19 mouse cellular contexts compared by ENCODE assay signal in genomic region chr1:73805156-73805555, GRCm38 (mm10).
DNase-seq lines count a peak whose midpoint lies in the region; ATAC-seq and TF ChIP-seq lines count a peak whose summit lies in the region.
"Had no signal": no experiment of that assay in that cellular context is flagged by ENCODE, and none has a peak within 500 bp of the region (broad histone marks: within the 10 kb centered on the region; RNA-seq: fewer than 3 reads in every experiment).

No protein-coding gene starts in this region.

- no peak overlapping the region for H3K4me3 ChIP-seq in heart, postnatal 0 days (ENCODE audit: low read depth, low read length)
- H3K4me3 ChIP-seq in lung, embryonic 16.5 days (ENCODE audit: low read length) = no peak overlapping the region
- H3K4me3 ChIP-seq in hindbrain, embryonic 12.5 days = no peak overlapping the region
- no peak overlapping the region for H3K4me3 ChIP-seq in intestine, embryonic 16.5 days (ENCODE audit: low read length)
- no peak overlapping the region for H3K4me3 ChIP-seq in forebrain, embryonic 13.5 days
- H3K4me3 ChIP-seq: hindbrain, embryonic 15.5 days; limb, embryonic 12.5 days; megakaryocyte, embryonic 14.5 days; neural tube, embryonic 12.5 days had no signal

- H3K27me3 ChIP-seq in heart, postnatal 0 days (ENCODE audit: control insufficient read depth, insufficient read depth, low read length) = no peaks in the 10 kb centered on the region
- H3K27me3 ChIP-seq in lung, embryonic 16.5 days (ENCODE audit: control insufficient read depth, insufficient read depth, low read depth, low read length) = no peaks in the 10 kb centered on the region
- H3K27me3 ChIP-seq in hindbrain, embryonic 12.5 days = no peaks in the 10 kb centered on the region
- no peaks in the 10 kb centered on the region for H3K27me3 ChIP-seq in intestine, embryonic 16.5 days (replicated peaks; ENCODE audit: control insufficient read depth, insufficient read depth, low read length)
- H3K27me3 ChIP-seq in forebrain, embryonic 13.5 days = no peaks in the 10 kb centered on the region
- H3K27me3 ChIP-seq: hindbrain, embryonic 15.5 days; limb, embryonic 12.5 days; megakaryocyte, embryonic 14.5 days; neural tube, embryonic 12.5 days had no signal

- WGBS in heart, postnatal 0 days = 65% methylated on average over 9 of the region's 9 CpGs
- 64% methylated on average over 9 of the region's 9 CpGs for WGBS in lung, embryonic 16.5 days
- 84% methylated on average over 9 of the region's 9 CpGs for WGBS in hindbrain, embryonic 12.5 days
- 86% methylated on average over 9 of the region's 9 CpGs for WGBS in intestine, embryonic 16.5 days
- WGBS in forebrain, embryonic 13.5 days = 89% methylated on average over 9 of the region's 9 CpGs

- peak; percentile 35 for DNase-seq in urinary bladder, postnatal 14 days (ENCODE audit: low spot score)
- no peak for DNase-seq in urinary bladder, adult 18-20 months (ENCODE audit: low spot score in 2 of 2)
- DNase-seq in heart, postnatal 0 days (ENCODE audit: low spot score) = no peak
- DNase-seq: adrenal gland, postnatal 25 days; cerebellum, adult 9-10 months; kidney, adult 18-20 months; kidney, postnatal 36 days; right cerebral cortex, postnatal 25 days had no signal

- no peak overlapping the region for H3K9ac ChIP-seq in heart, postnatal 0 days (replicated peaks; ENCODE audit: low read depth, low read length)
- H3K9ac ChIP-seq in lung, embryonic 16.5 days (ENCODE audit: low read length) = no peak overlapping the region
- H3K9ac ChIP-seq in hindbrain, embryonic 12.5 days = no peak overlapping the region
- no peak overlapping the region for H3K9ac ChIP-seq in intestine, embryonic 16.5 days (ENCODE audit: low read depth, low read length)
- no peak overlapping the region for H3K9ac ChIP-seq in forebrain, embryonic 13.5 days
- H3K9ac ChIP-seq: hindbrain, embryonic 15.5 days; limb, embryonic 12.5 days; liver, embryonic 14.5 days; neural tube, embryonic 12.5 days had no signal

- no peak for TF ChIP-seq EP300 in heart, postnatal 0 days (IDR thresholded peaks at IDR 0.05; ENCODE audit: low read depth)

- no peak; the same call in 1 of the 2 replicates for TF ChIP-seq CTCF in heart, postnatal 0 days (IDR thresholded peaks at IDR 0.05; ENCODE audit: low read depth)

- no peaks in the 10 kb centered on the region for H3K9me3 ChIP-seq in heart, postnatal 0 days (replicated peaks; ENCODE audit: control insufficient read depth, low read length)
- peaks cover 3% of the 10 kb centered on the region; the same call in 1 of the 2 replicates for H3K9me3 ChIP-seq in lung, embryonic 16.5 days (ENCODE audit: control insufficient read depth, low read length)
- no peaks in the 10 kb centered on the region for H3K9me3 ChIP-seq in hindbrain, embryonic 12.5 days (replicated peaks)
- no peaks in the 10 kb centered on the region for H3K9me3 ChIP-seq in intestine, embryonic 16.5 days (ENCODE audit: control insufficient read depth, low read length)
- no peaks in the 10 kb centered on the region for H3K9me3 ChIP-seq in forebrain, embryonic 13.5 days (replicated peaks)
- H3K9me3 ChIP-seq: hindbrain, embryonic 15.5 days; megakaryocyte, embryonic 14.5 days; neural tube, embryonic 12.5 days had no signal

- no peak overlapping the region for H3K27ac ChIP-seq in heart, postnatal 0 days (ENCODE audit: low read depth)
- H3K27ac ChIP-seq in lung, embryonic 16.5 days (ENCODE audit: low read length) = no peak overlapping the region
- no peak overlapping the region for H3K27ac ChIP-seq in hindbrain, embryonic 12.5 days
- H3K27ac ChIP-seq in intestine, embryonic 16.5 days (ENCODE audit: low read length) = no peak overlapping the region
- no peak overlapping the region for H3K27ac ChIP-seq in forebrain, embryonic 13.5 days
- H3K27ac ChIP-seq: hindbrain, embryonic 15.5 days; limb, embryonic 12.5 days; liver, embryonic 14.5 days; neural tube, embryonic 12.5 days had no signal

- peak; percentile 47; the same call in 1 of the 2 replicates for ATAC-seq in heart, postnatal 0 days (ENCODE audit: insufficient read depth, low read depth)
- peak; percentile 80 for ATAC-seq in lung, embryonic 16.5 days (ENCODE audit: low read depth)
- no peak for ATAC-seq in hindbrain, embryonic 12.5 days (ENCODE audit: low FRiP score)
- no peak for ATAC-seq in intestine, embryonic 16.5 days
- ATAC-seq in forebrain, embryonic 13.5 days = no peak
- ATAC-seq: activated CD4-positive, CD25-positive, alpha-beta regulatory T cell, adult 4 months; forebrain, embryonic 16.5 days had no signal

- H3K36me3 ChIP-seq in heart, postnatal 0 days (replicated peaks; ENCODE audit: control insufficient read depth, insufficient read depth, low read length) = no peaks in the 10 kb centered on the region
- no peaks in the 10 kb centered on the region for H3K36me3 ChIP-seq in lung, embryonic 16.5 days (ENCODE audit: control insufficient read depth, insufficient read depth, low read length)
- H3K36me3 ChIP-seq in hindbrain, embryonic 12.5 days = no peaks in the 10 kb centered on the region
- no peaks in the 10 kb centered on the region for H3K36me3 ChIP-seq in intestine, embryonic 16.5 days (ENCODE audit: control insufficient read depth, insufficient read depth, low read length)
- H3K36me3 ChIP-seq in forebrain, embryonic 13.5 days (ENCODE audit: poor library complexity, severe bottlenecking) = no peaks in the 10 kb centered on the region
- H3K36me3 ChIP-seq: hindbrain, embryonic 15.5 days; limb, embryonic 12.5 days; neural tube, embryonic 12.5 days had no signal

- H3K4me1 ChIP-seq in heart, postnatal 0 days (ENCODE audit: control insufficient read depth, insufficient read depth) = peaks cover 3% of the 10 kb centered on the region; the same call in 1 of the 2 replicates
- H3K4me1 ChIP-seq in lung, embryonic 16.5 days (replicated peaks; ENCODE audit: control insufficient read depth, insufficient read depth, low read length) = peaks cover 12% of the 10 kb centered on the region
- no peaks in the 10 kb centered on the region for H3K4me1 ChIP-seq in hindbrain, embryonic 12.5 days
- H3K4me1 ChIP-seq in intestine, embryonic 16.5 days (ENCODE audit: control insufficient read depth, insufficient read depth, low read length) = no peaks in the 10 kb centered on the region
- no peaks in the 10 kb centered on the region for H3K4me1 ChIP-seq in forebrain, embryonic 13.5 days
- H3K4me1 ChIP-seq: hindbrain, embryonic 15.5 days; limb, embryonic 12.5 days; megakaryocyte, embryonic 14.5 days; neural tube, embryonic 12.5 days had no signal

- H3K4me2 ChIP-seq in heart, postnatal 0 days (ENCODE audit: low read depth, low read length) = no peak overlapping the region
- H3K4me2 ChIP-seq in lung, embryonic 16.5 days (ENCODE audit: low read depth, low read length) = no peak overlapping the region
- H3K4me2 ChIP-seq in hindbrain, embryonic 12.5 days (replicated peaks) = no peak overlapping the region
- no peak overlapping the region for H3K4me2 ChIP-seq in intestine, embryonic 16.5 days (ENCODE audit: low read depth, low read length)
- no peak overlapping the region for H3K4me2 ChIP-seq in forebrain, embryonic 13.5 days
- H3K4me2 ChIP-seq: hindbrain, embryonic 15.5 days; limb, embryonic 12.5 days; neural tube, embryonic 12.5 days had no signal

Comparison
In these comparisons a context has a peak if more than half of its experiments do, and no peak if none do; other contexts are left out.
1. ATAC-seq: peak in heart, postnatal 0 days (single experiment) and lung, embryonic 16.5 days (single experiment); none in hindbrain, embryonic 12.5 days (single experiment), intestine, embryonic 16.5 days (single experiment) and forebrain, embryonic 13.5 days (single experiment).